ENCODE assay signal across 19 mouse cellular contexts in genomic region chr13:4048226-4048625, GRCm38 (mm10). TPM values are rescaled to one million over a fixed set of nuclear protein-coding genes. Genes with fewer than 3 reads are reported as not detected.
"Had no signal": no experiment of that assay in that cellular context is flagged by ENCODE, and none has a peak within 500 bp of the region (broad histone marks: within the 10 kb centered on the region; RNA-seq: fewer than 3 reads in every experiment).

No protein-coding gene starts in this region.

- H3K4me3 ChIP-seq: lung, embryonic 15.5 days; megakaryocyte, embryonic 14.5 days; midbrain, embryonic 13.5 days; midbrain, embryonic 15.5 days; neural tube, embryonic 12.5 days had no signal

- H3K4me1 ChIP-seq: lung, embryonic 15.5 days; megakaryocyte, embryonic 14.5 days; midbrain, embryonic 13.5 days; midbrain, embryonic 15.5 days; neural tube, embryonic 12.5 days had no signal

- H3K36me3 ChIP-seq: lung, embryonic 15.5 days; midbrain, embryonic 13.5 days; midbrain, embryonic 15.5 days; neural tube, embryonic 12.5 days had no signal

- H3K27me3 ChIP-seq: lung, embryonic 15.5 days; megakaryocyte, embryonic 14.5 days; midbrain, embryonic 13.5 days; midbrain, embryonic 15.5 days; neural tube, embryonic 12.5 days had no signal

- H3K9me3 ChIP-seq: lung, embryonic 15.5 days; megakaryocyte, embryonic 14.5 days; midbrain, embryonic 13.5 days; midbrain, embryonic 15.5 days; neural tube, embryonic 12.5 days had no signal

- H3K4me2 ChIP-seq: lung, embryonic 15.5 days; midbrain, embryonic 11.5 days; midbrain, embryonic 13.5 days; midbrain, embryonic 15.5 days; neural tube, embryonic 12.5 days had no signal

- H3K9ac ChIP-seq: lung, embryonic 15.5 days; midbrain, embryonic 13.5 days; midbrain, embryonic 15.5 days; neural tube, embryonic 12.5 days had no signal

- DNase-seq: lung, adult 2 months; lung, postnatal 14 days; lung, postnatal 36 days; right cerebral cortex, postnatal 14 days; spleen, adult 18-20 months; thymus, adult 18-20 months; thymus, postnatal 14 days; thymus, postnatal 36 days had no signal

- H3K27ac ChIP-seq: lung, embryonic 15.5 days; macrophage; midbrain, embryonic 13.5 days; midbrain, embryonic 15.5 days; neural tube, embryonic 12.5 days had no signal

- ATAC-seq: lung, postnatal 0 days; midbrain, embryonic 13.5 days; midbrain, embryonic 15.5 days had no signal

RNA-seq across cellular contexts. Expression of gene Akr1c14, which starts 0.6 kb away (rescaled TPM):
- total RNA-seq: megakaryocyte progenitor cell, adult 5-6 weeks; monocyte, adult 5-6 weeks; neutrophil, adult 5-6 weeks had no signal
- polyA plus RNA-seq: macrophage had no signal
